Mouse (Mus musculus): Measurements from ENCODE around the gene Fam172a. TPM values are rescaled to one million over a fixed set of nuclear protein-coding genes. Genes with fewer than 3 reads are reported as not detected.

The Fam172a gene
- total RNA-seq, 2 experiments from 2014 or later, result 38.0 to 38.3 TPM

DNA sequence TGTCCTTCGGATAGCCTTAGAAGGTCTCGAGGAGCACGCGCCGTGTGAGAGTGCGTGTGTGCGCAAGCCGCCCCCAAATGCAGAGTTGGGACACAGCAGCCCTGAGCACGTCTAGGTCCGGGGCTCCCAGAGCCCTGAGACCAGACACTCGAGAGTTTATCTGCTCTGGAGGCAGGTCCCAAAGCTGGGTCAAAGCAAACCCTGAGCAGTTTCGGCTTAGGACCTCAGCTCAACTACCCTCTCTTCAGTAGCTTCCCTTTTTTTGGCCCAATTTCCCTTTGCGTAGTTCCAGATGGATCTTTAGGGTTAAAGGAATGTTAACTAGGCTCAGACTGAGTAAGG lies 508.9 kb downstream of the Fam172a start:
- Histone ChIP-seq H3K4me3 (peak overlapping the region; percentile 63), H3K27ac (peak overlapping the region; percentile 100)
- no peak for TF ChIP-seq CTCF (conservative IDR thresholded peaks at IDR 0.05)
- DNase-seq (ENCODE audit: low spot score in 2 of 2), result no peak

GRCm38 (mm10) chr13:78211231-78212010 lies 509.6 kb downstream of the Fam172a start:
- H3K4me3 ChIP-seq, result no peak overlapping the region; the same call in 1 of the 2 replicates
- DNase-seq (ENCODE audit: low spot score in 2 of 2), result no peak
- H3K27ac ChIP-seq, result peak overlapping the region; percentile 100
- no peak for TF ChIP-seq CTCF (conservative IDR thresholded peaks at IDR 0.05)

DNA sequence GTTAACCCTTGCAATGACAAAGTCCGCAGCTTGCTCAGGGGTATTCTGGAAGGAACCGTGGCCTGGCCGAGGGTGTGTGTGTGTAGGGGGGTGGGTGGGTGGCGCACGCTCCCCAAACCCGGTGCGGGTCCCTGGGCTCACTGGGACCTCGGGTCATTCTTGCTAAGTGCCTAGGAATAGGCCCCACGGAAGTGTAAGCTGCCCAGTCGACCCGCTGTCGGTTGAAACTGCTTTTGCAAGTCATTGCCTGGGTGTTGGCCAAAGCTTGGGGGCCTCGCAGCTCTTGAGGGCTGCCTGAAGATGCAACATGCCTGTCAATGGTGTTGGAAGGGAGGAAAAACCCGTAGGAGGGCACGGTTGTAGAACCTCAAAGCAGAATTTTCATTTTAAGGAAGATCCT lies 510.3 kb downstream of the Fam172a start:
- peak overlapping the region; percentile 100 for H3K27ac ChIP-seq
- no peak overlapping the region; the same call in 1 of the 2 replicates for H3K4me3 ChIP-seq
- no peak for TF ChIP-seq CTCF (conservative IDR thresholded peaks at IDR 0.05)
- DNase-seq (ENCODE audit: low spot score in 2 of 2), result no peak

DNA sequence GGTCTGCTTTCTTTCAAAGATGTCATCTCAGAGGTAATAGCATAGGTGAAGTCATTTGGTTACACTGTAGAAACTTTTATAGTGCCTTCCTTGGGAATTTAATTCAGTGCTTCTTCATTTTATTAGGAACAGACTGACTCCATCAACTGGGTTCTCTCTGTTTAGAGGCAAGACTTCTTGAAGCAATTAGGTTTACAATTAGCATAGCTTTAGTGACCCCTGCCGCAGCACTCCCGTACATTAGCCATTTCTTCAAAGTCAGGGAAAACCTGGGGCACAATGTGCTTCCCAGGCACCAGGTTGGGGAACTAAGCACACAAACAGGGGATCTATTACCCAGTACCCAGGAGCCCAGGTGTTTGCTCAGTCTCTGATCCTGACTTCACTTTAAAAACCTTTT lies 511.3 kb downstream of the Fam172a start:
- TF ChIP-seq CTCF (conservative IDR thresholded peaks at IDR 0.05), result no peak
- DNase-seq (ENCODE audit: low spot score in 2 of 2), result no peak

DNA sequence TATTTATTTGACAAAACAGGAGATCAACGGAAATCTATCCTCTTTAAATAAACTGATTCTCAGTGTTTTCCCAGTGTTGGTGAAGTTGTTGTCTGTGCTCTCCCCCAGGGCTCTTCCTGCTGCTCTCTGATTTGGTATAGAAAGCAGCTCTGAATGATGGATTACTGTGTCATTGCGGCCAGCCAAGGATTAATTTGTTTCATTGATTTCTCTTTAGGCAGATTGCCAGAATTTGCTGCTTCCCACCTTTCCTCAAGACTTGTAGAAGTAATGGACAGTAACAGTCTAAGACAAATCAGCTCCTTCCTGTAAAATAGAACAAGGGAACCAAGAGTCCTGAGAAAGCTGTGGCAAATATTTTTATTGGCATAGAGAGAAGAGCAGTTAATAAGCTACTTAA lies 513.4 kb downstream of the Fam172a start:
- no peak for DNase-seq (ENCODE audit: low spot score in 2 of 2)
- H3K27ac ChIP-seq, result no peak overlapping the region
- TF ChIP-seq CTCF (conservative IDR thresholded peaks at IDR 0.05), result no peak
- no peak overlapping the region for H3K4me3 ChIP-seq

More for the DNA sequence above, 511.3 kb downstream of the Fam172a start:
- Histone ChIP-seq H3K4me3 (no peak overlapping the region), H3K27ac (no peak overlapping the region)
